Mouse (Mus musculus) stomach, postnatal 0 days (tissue): ENCODE measurements around the gene B9d2.

Experiments used
- CTCF ChIP-seq: IDR thresholded peaks from 2 replicates; pipeline ENCODE4 v1.5.1; 2016; ENCODE audit warnings: antibody characterized with exemption, low read depth, mild to moderate bottlenecking, moderate library complexity
- EP300 ChIP-seq: optimal IDR thresholded peaks from 2 replicates; pipeline ENCODE3; 2016; ENCODE audit warnings: antibody characterized with exemption

DNA sequence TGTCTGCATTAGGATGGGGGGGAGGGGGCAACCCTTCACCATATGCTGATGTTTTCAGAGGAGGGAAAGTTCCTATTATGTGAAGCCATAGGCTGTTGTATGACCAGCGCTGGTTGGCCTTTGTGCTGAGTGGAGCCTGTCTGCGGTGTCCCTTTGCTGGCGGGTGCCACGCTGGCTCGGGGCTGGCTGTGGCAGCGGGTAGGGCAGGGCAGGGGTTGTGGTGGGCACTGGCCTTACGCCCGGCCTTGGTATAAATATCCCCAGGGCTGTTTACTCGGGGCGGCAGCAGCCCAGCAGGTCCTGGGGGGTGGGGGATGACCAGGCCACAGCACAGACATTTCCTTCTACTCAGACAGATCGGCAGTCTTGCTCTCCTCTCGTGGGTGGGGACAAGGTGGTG, 29.4 kb downstream of the B9d2 start:
- TF ChIP-seq CTCF (no peak), EP300 (no peak)
